Mouse (Mus musculus) spleen, adult 12 weeks (tissue): Measurements from ENCODE around the gene Shcbp1l.
"Not testable (repeated sequence)": the region's sequence is repeated elsewhere in the genome, so short reads cannot be mapped to it uniquely, and the experiment has no call there.

ENCODE experiments used
- DNase-seq: peaks from one replicate; pipeline ENCODE4 v3.0.0; 2022; ENCODE audit warnings: low spot score

Gene Shcbp1l

DNA sequence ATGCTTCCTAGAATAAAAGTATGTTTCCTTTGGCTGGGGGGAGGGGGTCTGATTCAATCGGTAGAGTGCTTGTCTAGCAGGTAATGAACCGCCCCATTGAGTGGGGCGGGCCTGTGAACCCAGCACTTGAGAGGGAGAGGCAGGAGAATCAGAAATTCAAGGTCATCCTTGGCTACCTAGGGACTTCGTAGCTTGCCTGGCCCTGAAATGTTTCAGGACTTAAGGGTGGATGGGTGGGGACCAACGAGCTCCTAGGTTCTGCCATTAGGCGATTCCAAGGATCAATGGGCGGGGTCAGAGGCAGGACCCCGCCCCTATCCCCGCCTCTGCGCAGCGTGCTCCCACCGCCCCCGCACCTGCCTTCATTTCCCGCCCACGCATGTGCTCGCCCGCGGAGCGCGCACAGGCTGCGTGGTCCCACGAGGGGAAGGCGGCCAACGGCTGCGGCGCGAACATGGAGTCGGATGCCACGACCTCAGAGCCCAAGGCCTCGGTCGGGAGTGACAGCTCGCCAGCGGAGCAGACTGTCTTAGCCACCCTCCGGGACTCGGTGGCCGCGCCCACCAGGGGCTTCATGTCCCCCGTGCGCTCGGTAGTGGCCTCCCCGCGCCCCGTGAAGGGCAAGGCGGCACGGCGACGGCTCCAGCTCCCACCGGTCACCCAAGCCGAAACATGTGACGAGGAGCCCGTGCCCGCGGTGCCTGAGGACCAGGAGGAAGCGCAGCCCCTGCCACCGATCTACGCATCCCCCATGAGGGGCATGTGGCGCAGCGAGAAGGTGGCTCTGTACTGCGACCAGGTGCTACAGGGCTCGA, at the start of gene Shcbp1l:
Gene Shcbp1l (plus strand): TSS at position 393 of the 815 bp plus-strand sequence.
- DNase-seq = peak; percentile 73

DNA sequence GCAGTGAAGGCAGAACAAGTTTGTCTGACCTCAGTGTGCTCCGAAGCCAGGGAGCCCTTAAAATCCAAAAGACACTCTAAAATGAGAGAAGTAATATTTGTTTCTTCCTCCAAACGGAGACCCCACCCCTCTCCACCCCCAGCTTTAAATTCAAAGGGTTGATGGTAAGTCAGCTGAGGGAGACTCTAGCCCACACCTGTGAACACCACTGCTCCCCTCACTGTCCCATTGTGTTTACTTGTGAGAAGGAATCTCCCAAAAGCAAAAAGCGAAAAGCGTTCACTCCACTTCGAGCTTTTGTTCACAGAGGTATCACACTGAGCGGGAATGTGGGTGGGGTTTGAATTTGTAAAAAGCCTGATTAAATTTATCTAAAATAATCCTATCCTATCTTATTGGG, 48.5 kb upstream of the Shcbp1l start:
- no peak for DNase-seq

DNA sequence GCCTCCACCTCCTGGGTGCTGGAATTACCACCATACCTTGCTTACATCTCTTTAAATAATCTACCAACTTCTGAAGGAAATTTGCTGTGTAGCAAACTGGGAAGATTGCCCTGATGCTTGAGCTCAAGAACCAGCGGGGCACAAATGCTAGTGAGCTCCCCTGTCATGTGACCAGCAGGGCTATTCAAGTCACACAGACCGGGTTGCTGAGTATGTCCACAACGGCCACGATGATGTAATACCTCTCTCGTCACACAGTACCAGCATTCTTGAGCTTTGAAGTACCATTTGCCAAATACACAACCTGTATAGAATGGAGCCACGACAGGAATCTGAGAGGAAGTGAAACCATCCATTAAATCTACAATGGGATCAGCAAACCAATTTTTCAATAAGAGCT, 46.4 kb upstream of the Shcbp1l start:
- DNase-seq = no peak

DNA sequence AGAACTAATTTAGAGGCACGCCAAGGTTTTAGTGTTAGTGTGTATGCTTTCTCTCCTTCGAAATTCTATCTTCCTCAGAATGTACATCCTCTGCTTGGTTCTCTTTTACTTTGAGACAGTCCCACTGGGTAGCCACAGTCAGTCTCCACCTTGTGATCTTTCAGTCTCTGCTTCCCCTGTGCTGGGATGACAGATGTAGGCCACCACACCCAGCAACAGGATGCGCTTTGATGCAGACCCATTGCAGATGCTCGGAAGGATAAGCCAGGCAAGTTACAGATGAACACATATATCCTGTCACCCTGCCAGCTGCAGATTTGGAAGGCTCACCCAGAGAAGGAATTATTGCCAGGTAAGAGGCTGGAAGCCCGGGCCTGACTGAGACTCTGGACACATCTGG, 45.1 kb upstream of the Shcbp1l start:
- DNase-seq = no peak

DNA sequence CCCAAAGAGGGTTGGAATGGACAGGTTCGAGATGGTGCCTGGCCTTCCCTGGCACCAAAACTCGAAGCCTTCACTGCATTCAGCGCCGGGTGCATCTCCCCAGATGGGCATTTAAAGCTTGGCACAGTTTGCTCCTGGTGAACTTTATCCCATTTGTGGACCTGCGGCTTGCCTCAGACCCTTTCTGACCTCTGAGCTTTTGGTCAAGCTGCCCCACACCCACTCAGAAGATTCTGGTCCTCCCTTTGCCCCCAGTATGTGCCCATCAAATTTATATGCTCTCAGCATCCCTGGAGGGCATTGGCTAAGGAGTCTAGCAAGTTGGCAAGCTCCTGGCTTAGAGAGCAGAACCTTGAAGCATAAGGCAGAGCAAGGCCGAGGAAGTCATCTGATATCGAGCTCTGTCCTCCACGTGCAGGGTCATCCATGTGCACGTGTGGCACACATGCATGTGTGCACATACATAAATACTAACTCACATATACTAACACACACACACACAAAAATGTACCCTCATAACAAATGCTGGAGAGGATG, 44.1 kb upstream of the Shcbp1l start:
- no peak for DNase-seq

DNA sequence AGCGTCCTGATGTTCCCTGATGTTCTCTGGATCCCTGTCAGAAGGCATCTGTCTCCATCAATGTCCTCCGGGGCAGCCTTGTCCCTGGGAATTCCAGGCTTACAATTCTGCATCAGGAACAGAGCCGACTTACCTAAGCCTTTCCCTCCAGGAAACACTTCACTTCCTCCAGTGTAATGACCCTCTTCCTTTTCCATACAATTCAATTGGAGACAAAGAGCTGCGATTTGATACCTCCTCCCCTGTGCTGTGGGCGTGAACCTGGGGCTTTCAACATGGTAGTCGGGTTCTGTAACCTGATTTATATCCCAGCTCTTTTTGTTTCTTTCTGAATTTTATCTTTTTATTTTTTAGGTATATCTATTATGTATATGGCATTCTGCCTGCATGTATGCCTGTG, 39.9 kb upstream of the Shcbp1l start:
- DNase-seq = no peak

DNA sequence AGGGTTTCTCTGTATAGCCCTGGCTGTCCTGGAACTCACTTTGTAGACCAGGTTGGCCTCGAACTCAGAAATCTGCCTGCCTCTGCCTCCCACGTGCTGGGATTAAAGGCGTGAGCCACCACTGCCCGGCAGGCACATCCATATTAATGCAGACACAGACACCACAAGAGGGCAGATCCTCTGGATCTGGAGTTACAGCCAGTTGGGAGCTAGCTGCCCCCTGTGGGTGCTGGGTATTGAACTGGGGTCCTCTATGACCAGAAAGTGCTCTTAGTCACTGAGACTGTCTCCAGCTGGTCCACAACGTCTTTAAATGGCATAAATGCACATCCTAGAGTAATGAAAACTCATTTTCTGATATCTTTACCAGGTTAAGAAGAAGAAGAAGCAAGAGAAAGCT, 39.3 kb upstream of the Shcbp1l start:
- not testable (repeated sequence) for DNase-seq

DNA sequence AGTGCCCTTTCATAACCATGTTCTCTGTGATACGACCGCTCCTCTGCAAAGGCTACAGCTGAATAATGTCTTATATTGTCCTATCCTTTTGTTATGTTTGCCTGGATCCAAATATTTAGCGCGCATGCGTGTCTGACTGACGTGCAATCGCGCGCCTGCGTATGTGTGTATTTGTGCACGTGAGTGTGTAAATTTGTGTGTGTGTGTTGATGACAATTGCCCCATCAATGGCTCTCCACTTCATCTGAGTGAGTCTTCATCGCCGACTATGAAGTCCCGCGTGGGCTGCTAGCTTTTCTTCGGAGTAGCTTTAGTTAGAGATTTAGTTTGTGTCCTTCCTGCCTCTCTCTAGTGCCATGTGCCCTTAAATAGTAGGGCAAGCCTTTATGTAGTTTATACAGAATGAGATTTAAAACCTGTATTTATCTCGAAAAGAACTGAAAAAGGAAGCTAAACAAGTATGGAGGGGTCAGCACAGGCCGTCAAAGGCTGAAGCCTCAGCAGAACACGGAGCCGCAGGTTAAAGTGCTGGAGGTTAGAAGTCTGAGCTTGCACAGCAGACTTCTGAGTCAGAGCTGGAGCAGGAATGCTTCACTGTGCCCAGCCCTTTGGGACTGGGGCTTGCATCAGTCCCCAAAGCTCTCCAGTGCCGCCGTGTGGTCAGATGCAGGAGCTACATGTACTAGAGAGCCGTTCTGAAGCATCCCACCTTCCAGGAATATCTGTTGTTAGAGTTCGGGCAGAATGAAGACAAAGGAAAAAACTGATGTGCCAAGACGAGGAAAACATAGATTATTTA, 38.5 kb upstream of the Shcbp1l start:
- peak; percentile 28 for DNase-seq

DNA sequence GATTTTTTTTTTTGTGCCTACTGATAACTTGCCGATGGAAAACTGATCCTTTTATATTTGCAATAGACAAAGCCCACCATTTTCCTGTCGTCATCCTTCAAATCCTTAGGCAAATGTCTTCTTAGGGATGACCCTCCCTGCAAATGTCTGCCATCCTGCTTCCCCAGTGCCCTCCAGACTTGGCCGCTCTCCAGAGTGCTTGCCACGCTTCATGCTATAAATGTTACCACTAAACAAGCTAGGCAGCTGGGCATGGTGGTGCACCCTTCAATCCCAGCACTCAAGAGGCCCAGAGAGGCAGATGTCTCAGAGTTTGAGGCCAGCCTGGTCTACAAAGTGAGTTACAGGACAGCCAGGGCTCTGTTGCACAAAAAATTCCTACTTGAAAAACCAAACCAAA, 29.3 kb upstream of the Shcbp1l start:
- DNase-seq = not testable (repeated sequence)

DNA sequence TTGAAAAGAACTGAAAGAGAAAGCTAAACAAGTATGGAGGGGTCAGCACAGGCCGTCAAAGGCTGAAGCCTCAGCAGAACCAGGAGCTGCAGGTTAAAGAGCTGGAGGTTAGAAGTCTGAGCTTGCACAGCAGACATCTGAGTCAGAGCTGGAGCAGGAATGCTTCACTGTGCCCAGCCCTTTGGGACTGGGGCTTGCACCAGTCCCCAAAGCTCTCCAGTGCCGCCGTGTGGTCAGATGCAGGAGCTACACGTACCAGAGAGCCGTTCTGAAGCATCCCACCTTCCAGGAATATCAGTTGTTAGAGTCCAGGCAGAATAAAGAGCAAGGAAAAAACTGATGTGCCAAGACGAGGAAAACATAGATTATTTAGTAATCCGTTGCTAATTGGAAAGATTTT, 23.2 kb upstream of the Shcbp1l start:
- DNase-seq = peak; percentile 37

DNA sequence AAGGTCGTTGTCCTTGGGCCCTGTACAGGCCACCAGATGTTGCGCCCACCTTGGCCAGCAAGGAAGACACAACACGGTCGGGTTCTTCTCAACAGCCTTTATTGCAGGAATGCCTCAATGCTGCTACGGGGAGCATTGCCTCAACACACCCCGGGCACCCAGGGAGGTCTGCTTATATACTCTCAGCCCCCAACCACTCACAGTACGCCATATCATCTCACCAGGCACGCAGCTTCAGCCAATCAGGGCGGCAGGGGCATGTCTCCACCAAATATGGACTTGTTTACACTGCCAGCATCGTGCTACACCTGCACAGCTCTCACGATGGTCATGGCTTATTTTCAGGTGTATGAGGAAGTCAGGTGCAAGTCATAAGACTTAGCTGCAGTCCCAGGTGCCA, 17.3 kb upstream of the Shcbp1l start:
- not testable (repeated sequence) for DNase-seq

DNA sequence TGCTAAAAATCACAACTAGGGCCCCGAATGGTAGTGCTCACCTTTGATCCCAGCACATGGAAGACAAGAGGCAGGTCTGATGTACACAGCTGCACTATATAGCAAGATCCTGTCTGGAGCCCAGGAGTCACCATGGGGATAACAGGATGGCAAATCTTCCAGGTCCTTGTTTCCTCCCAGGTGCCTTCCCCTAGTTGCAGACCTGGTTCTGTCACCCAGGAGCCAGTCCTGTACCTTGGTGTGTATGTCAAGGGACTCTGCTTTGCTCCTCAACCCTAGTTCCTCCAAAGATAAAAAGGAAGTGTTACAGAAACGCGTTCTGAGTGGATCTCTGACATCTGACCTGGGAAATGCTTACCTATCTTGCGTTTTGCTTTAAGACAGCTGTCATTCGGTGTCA, 16.7 kb upstream of the Shcbp1l start:
- not testable (repeated sequence) for DNase-seq

DNA sequence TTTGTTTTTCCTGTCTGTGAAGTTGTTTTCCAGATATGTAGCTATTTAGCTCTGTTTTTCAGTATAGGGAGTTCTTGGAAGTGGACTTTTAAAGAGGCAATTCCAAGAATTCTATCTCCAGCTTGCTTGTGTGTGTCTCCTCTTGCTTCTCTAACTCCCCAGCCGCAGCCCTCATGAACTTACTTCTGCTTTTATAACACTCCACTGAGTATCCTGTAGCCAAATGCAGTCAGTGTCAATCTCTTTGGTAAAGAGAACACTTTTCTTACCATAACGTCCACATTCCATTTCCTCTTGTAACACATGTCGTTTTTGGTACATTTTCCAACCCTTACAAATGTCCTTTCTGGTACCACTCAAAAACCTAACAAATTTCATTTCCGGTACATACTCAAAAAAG, 14.0 kb upstream of the Shcbp1l start:
- DNase-seq = not testable (repeated sequence)

DNA sequence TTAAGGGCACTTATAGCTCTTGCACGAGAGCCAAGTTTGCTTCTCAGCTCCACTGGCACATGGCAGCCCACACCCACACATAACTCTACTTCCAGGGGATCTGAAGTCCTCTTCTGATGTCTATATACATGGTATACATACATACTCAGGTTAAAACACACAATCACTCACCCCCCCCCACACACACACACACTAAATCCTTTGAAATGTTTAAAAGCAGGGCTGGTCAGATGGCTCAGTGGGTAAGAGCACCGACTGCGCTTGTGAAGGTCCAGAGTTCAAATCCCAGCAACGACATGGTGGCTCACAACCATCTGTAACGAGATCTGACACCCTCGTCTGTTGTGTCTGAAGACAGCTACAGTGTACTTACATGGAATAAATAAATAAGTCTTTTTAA, 13.2 kb upstream of the Shcbp1l start:
- no peak for DNase-seq

DNA sequence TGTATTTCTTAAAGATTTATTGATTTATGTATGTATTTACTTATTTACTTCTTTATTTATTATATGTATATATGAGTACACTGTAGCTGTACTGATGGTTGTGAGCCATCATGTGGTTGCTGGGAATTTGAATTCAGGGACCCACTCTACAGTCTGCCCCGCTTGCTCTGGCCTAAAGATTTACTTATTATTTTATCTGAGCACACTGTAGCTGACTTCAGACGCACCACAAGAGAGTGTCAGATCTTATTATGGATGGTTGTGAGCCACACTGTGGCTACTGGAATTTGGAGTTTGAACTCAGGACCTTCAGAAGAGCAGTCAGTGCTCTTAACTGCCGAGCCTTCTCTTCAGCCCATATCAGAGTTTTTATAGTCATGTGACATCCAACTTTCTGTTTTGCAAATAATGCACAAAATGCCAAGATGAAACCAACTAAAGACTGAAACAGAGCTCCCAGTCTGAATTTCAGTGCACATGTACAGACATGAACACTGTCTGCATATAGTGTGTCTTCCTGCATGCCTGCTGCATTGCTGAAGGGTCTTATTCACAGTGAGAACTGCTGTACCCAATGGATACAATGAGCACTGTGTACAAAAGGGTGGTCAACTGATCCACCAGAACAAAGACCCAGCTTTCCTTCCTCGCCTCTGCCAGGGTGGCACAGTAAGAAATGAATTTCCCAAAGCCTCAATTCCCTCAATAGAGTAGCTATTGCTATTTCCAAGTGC, 12.1 kb upstream of the Shcbp1l start:
- not testable (repeated sequence) for DNase-seq

DNA sequence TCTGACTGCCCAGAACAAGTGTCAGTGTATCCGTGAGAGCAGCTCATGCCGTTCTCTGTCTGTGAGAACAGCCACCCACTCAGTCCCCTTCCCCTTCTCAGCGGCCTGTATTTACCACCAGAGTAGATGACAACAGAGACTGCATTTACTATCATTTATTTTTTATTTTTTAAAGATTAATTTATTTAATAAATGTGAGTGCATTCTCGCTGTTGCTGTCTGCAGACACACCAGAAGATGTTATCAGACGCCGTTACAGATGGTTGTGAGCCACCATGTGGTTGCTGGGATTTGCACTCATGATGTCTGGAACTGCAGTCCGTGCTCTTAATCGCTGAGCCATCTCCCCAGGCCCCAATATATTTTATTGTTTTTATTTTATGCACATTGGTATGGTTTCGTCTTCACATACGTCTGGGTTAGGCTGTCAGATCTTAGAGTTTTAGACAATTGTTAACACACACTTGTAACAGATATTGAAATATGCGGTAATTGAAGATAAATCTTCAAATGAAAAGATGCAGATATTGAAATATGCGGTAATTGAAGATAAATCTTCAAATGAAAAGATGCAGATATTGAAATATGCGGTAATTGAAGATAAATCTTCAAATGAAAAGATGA, 11.5 kb upstream of the Shcbp1l start:
- DNase-seq = not testable (repeated sequence)

DNA sequence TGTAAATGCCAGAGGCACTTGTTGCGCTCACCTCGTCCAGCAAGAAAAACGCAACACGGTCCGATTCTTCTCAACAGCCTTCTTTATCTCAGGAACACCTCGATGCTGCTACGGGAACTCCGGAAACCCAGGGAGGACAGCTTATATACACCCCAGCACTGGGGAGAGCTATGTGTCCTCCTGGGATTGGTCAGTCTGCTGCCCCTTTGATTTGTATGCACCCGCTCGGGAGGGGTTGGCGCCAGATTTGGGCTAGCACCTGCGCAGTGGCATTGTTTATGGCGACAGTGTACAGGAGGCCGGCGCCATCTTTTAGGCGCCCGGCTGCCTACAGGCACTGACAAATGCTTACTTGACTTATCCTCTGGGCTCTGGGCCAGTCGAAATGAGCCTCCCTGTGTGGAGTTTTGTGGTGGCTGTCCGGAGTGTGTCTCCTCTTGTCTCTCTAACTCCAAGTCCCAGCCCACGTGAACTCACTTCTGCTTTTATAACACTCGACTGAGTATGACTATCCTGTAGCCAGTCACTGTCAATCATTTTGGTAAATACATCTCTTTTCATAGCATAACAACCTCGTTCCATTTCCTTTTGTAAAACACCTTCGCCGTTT, 10.7 kb upstream of the Shcbp1l start:
- peak; percentile 52 for DNase-seq

DNA sequence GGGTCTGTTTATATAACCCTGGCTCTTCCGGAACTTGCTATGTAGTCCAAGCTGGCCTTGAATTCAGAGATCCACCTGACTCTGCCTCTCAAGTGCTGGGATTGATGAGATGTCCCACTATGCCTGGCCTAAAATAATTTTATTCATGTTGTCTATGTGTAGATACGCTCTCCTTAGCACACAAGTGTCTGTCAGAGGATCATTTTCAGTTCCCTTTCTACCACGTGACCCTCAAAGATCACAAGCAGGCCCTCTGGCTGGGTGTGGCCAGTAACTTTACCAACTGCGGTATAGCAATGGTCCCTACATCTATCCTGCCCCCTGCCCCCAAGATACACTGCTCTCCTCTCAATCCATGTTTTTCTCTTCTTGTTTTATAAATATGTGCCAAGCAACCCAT, 10.0 kb upstream of the Shcbp1l start:
- DNase-seq = peak; percentile 40

DNA sequence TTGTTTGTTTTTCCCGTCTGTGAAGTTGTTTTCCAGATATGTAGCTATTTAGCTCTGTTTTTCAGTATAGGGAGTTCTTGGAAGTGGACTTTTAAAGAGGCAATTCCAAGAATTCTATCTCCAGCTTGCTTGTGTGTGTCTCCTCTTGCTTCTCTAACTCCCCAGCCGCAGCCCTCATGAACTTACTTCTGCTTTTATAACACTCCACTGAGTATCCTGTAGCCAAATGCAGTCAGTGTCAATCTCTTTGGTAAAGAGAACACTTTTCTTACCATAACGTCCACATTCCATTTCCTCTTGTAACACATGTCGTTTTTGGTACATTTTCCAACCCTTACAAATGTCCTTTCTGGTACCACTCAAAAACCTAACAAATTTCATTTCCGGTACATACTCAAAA, 9.2 kb upstream of the Shcbp1l start:
- DNase-seq = not testable (repeated sequence)

DNA sequence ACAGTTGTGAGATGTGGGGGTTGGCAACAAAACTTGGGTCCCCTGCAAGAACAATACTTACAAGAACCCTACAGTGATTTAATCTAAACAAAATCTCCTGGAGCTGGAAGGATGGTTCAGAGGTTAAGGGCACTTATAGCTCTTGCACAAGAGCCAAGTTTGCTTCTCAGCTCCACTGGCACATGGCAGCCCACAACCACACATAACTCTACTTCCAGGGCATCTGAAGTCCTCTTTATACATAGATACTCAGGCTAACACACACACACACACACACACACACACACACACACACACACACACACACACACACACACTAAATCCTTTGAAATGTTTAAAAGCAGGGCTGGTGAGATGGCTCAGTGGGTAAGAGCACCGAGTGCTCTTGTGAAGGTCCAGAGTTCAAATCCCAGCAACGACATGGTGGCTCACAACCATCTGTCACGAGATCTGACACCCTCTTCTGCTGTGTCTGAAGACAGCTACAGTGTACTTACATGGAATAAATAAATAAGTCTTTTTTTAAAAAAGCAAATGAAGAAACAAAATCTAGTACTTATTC, 8.6 kb upstream of the Shcbp1l start:
- not testable (repeated sequence) for DNase-seq

DNA sequence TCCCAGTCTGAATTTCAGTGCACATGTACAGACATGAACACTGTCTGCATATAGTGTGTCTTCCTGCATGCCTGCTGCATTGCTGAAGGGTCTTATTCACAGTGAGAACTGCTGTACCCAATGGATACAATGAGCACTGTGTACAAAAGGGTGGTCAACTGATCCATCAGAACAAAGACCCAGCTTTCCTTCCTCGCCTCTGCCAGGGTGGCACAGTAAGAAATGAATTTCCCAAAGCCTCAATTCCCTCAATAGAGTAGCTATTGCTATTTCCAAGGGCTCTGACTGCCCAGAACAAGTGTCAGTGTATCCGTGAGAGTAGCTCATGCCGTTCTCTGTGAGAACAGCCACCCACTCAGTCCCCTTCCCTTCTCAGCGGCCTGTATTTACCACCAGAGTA, 7.2 kb upstream of the Shcbp1l start:
- DNase-seq = not testable (repeated sequence)
